Mouse (Mus musculus) hindbrain, embryonic 11.5 days (tissue): Measurements from ENCODE around the gene Miox. TPM values are rescaled to one million over a fixed set of nuclear protein-coding genes. Genes with fewer than 3 reads are reported as not detected.

ENCODE experiments used
- ATAC-seq: fragments of 200-750 bp; cut with Nextera tagmentation; 2 replicates; pipeline ENCODE4 v1.8.0; 2017; ENCODE audit warnings: mild to moderate bottlenecking, moderate TSS enrichment, moderate library complexity; ENCODE audit not compliant: low FRiP score
- DNase-seq: peaks from one replicate; pipeline ENCODE4 v3.0.0-alpha.2; 2015; ENCODE audit warnings: low spot score
- H3K27ac ChIP-seq: fragments of 300-500 bp; sonication (generic); 2 replicates; pipeline ENCODE4 v1.5.1; 2014; ENCODE audit warnings: mild to moderate bottlenecking, low read depth, low read length
- H3K27me3 ChIP-seq: fragments of 300-500 bp; sonication (generic); 2 replicates; pipeline ENCODE4 v1.6.1; 2014; ENCODE audit warnings: mild to moderate bottlenecking, low read length, moderate library complexity, mixed read lengths; ENCODE audit not compliant: control insufficient read depth, insufficient read depth
- H3K36me3 ChIP-seq: fragments of 300-500 bp; sonication (generic); 2 replicates; pipeline ENCODE4 v1.6.1; 2014; ENCODE audit warnings: mild to moderate bottlenecking, low read length, moderate library complexity, mixed read lengths; ENCODE audit not compliant: control insufficient read depth, insufficient read depth
- H3K4me1 ChIP-seq: fragments of 300-500 bp; sonication (generic); replicated peaks from 2 replicates; pipeline ENCODE4 v1.6.1; 2014; ENCODE audit warnings: low read length, mixed read lengths; ENCODE audit not compliant: control insufficient read depth, insufficient read depth
- H3K4me2 ChIP-seq: fragments of 300-500 bp; sonication (generic); replicated peaks from 2 replicates; pipeline ENCODE4 v1.6.1; 2014; ENCODE audit warnings: mild to moderate bottlenecking, low read depth, low read length
- H3K4me3 ChIP-seq: fragments of 300-500 bp; sonication (generic); 2 replicates; pipeline ENCODE4 v1.5.1; 2014; ENCODE audit warnings: low read depth, low read length
- H3K9ac ChIP-seq: fragments of 300-500 bp; sonication (generic); 2 replicates; pipeline ENCODE4 v1.6.1; 2014; ENCODE audit warnings: low read depth, low read length
- H3K9me3 ChIP-seq: fragments of 300-500 bp; sonication (generic); 2 replicates; pipeline ENCODE4 v1.6.1; 2016; ENCODE audit warnings: low read length; ENCODE audit not compliant: control insufficient read depth
- WGBS: fragments of 180-500 bp; shearing (Covaris S2); extraction: QIAGEN DNeasy Blood & Tissue Kit; methylation state at CpG from one replicate; pipeline ENCODE4 v1.1.7; 2014; 5-methylcytosine and 5-hydroxymethylcytosine counted together
- polyA plus RNA-seq: library from polyadenylated mRNA; unstranded; fragments of >200 nt; fragmentation: Nextera tagmentation; extraction: Ambion mirVana; gene quantifications from 2 replicates; pipeline ENCODE4 v1.2.1, GENCODE M21; 2014

Gene Miox
- polyA plus RNA-seq, 1 experiment from 2014 or later: not detected

DNA sequence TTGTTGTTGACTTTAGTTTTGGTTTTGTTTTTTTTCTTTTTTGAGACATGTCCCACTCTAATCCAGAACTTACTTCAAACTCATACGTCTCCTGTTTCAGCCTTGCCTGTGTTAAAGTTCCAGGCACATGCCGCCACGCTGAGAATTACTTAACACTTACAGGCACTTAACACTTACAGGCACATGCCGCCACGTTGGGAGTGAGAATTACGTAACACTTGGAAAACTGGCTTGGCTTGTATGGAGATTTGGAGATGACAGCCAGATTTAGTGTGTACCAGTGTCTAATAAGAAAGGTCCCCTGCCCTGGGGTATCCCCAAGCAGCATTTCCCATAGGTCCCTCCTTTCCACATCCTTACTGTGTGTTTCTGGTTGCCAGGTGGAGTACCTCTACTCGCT is 28.9 kb downstream of the Miox start:
- H3K4me3 ChIP-seq: no peak overlapping the region
- H3K4me1 ChIP-seq: no peaks in the 10 kb centered on the region
- H3K27me3 ChIP-seq: no peaks in the 10 kb centered on the region
- WGBS: 95% methylated on average over 7 of the region's 7 CpGs
- ATAC-seq (no peak), DNase-seq (no peak)
- H3K9me3 ChIP-seq: no peaks in the 10 kb centered on the region
- H3K4me2 ChIP-seq: no peak overlapping the region
- H3K36me3 ChIP-seq: peaks cover 13% of the 10 kb centered on the region
- H3K27ac ChIP-seq: no peak overlapping the region
- H3K9ac ChIP-seq: no peak overlapping the region

- WGBS: 92% methylated on average over 4 of the region's 4 CpGs
- no peak overlapping the region for H3K4me2 ChIP-seq
- no peaks in the 10 kb centered on the region for H3K27me3 ChIP-seq
- H3K4me1 ChIP-seq: no peaks in the 10 kb centered on the region
- H3K9me3 ChIP-seq: no peaks in the 10 kb centered on the region
- ATAC-seq (no peak), DNase-seq (no peak)
- no peak overlapping the region for H3K27ac ChIP-seq
- H3K36me3 ChIP-seq: peaks cover 20% of the 10 kb centered on the region
- H3K4me3 ChIP-seq: no peak overlapping the region
- H3K9ac ChIP-seq: no peak overlapping the region
Observed at GRCm38 (mm10) chr15:89365141-89365551, 30.9 kb downstream of the Miox start.

- Histone ChIP-seq H3K36me3 (peaks cover 15% of the 10 kb centered on the region; the same call in 1 of the 2 replicates), H3K9me3 (no peaks in the 10 kb centered on the region), H3K4me2 (no peak overlapping the region), H3K9ac (no peak overlapping the region), H3K27ac (no peak overlapping the region), H3K27me3 (peaks cover 6% of the 10 kb centered on the region), H3K4me1 (peaks cover 4% of the 10 kb centered on the region; the same call in 1 of the 2 replicates), H3K4me3 (no peak overlapping the region)
- no peak for ATAC-seq
- DNase-seq: no peak
- 94% methylated on average over 13 of the region's 13 CpGs for WGBS
Observed at GRCm38 (mm10) chr15:89372068-89372467, 37.9 kb downstream of the Miox start.

- Histone ChIP-seq H3K4me2 (no peak overlapping the region; the same call in 1 of the 2 replicates), H3K4me3 (peak overlapping the region; percentile 65; the same call in 1 of the 2 replicates), H3K27me3 (peaks cover 10% of the 10 kb centered on the region), H3K27ac (no peak overlapping the region), H3K9me3 (no peaks in the 10 kb centered on the region), H3K36me3 (peaks cover 15% of the 10 kb centered on the region; the same call in 1 of the 2 replicates), H3K4me1 (peaks cover 4% of the 10 kb centered on the region; the same call in 1 of the 2 replicates), H3K9ac (peak overlapping the region; percentile 88; the same call in 1 of the 2 replicates)
- 86% methylated on average over 7 of the region's 7 CpGs for WGBS
- DNase-seq (no peak), ATAC-seq (no peak)
Observed at GRCm38 (mm10) chr15:89372536-89372935, 38.3 kb downstream of the Miox start.

DNA sequence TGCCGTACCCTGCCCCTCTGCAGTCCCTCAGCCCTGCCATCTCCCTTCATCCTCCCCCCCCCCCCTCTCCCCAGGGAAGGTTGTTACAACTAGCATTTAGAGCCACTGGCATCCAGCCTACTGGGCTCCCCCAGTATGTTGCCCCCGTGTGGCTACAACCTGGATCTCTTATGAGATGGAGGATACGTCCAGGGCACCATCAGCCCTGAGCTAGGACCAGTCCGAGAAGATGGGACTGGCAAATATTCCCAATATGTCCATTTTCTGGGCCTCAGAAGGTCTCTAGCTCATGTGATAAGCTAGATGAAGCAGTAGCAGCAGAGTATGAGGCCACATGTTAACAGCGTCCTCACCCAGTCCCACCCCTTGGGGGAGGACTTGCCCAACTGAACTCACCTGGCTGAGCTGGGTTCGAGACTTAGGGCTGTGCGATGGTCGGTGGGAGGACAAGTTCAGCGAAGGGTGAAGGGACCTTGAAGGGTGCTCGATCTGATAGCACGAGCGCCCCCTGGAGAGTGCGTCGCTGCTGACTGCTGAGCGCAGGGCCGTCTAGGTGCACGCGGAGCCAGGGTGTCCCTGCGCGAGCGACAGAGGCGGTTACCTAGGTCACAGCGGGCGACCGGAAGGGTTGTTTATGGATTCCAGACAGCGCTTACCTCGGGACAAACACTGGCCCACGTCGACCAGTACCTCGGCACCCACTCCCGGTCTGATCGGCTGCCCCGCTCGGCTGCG is 39.0 kb downstream of the Miox start:
- Histone ChIP-seq H3K9ac (peak overlapping the region; percentile 88), H3K9me3 (no peaks in the 10 kb centered on the region), H3K27me3 (peaks cover 17% of the 10 kb centered on the region), H3K4me2 (peak overlapping the region; percentile 88), H3K4me1 (peaks cover 4% of the 10 kb centered on the region; the same call in 1 of the 2 replicates), H3K4me3 (peak overlapping the region; percentile 65), H3K36me3 (peaks cover 11% of the 10 kb centered on the region; the same call in 1 of the 2 replicates), H3K27ac (peak overlapping the region; percentile 89)
- ATAC-seq (peak; percentile 81), DNase-seq (peak; percentile 85)
- 3% methylated on average over 35 of the region's 35 CpGs for WGBS

DNA sequence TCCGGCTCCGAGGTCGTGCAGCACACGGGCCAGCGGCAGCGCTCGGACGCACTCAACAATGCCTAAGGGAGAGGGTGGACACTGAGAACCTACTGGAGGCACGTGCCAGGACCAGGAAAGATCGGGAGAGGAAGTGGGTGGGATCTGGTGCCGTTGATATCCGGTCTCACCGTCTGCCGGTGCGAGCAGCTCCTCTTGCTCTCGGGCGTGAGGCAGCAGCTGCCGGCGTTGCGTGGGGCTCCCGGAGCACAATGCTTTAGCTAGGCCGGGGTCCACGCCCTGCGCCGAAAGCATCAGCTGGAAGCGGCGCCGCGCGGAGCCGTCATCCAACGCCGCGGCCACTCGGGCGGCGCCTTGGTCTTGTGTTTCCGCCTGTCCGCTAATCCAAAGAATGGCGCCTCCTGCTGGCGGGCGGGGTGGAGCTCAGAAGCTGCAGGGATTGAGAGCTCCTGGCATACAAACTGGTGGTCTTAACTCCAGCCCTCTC is 39.6 kb downstream of the Miox start, which contains the start of gene Sco2:
Gene Sco2 (minus strand): TSS at position 85 of the 487 bp plus-strand sequence.
- H3K9me3 ChIP-seq: no peaks in the 10 kb centered on the region
- H3K9ac ChIP-seq: peak within 1 kb of the TSS; percentile 88
- DNase-seq: peak; percentile 98
- peak within 1 kb of the TSS; percentile 65 for H3K4me3 ChIP-seq
- ATAC-seq: peak; percentile 82
- peaks cover 8% of the 10 kb centered on the region; the same call in 1 of the 2 replicates for H3K36me3 ChIP-seq
- H3K27me3 ChIP-seq: peaks cover 23% of the 10 kb centered on the region
- WGBS: under 1% methylated on average over 42 of the region's 42 CpGs
- H3K4me2 ChIP-seq: peak within 1 kb of the TSS; percentile 88
- H3K27ac ChIP-seq: peak within 1 kb of the TSS; percentile 89
- H3K4me1 ChIP-seq: peaks cover 4% of the 10 kb centered on the region; the same call in 1 of the 2 replicates

DNA sequence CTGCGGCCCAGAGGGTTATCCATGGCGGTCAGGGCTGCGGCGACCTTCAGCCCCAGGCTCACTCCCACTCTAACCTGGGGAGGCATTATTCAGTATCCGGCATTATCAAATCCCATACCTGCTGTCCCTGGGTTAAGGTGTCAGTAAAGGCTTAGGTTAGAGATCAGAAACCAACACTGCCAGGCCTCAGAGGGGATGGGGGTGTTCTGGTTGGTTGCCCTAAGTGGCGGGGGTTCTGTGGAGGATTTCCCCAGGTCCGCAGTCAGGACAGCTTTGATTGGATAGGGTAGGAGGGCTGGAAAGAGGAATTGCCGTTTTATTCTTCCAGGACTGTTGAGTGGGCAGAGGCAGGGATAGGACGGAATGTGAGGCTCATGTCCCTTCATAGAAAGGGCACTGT is 40.1 kb downstream of the Miox start:
- no peak for DNase-seq
- Histone ChIP-seq H3K4me1 (peaks cover 4% of the 10 kb centered on the region), H3K27ac (0 out of 2 replicates have a peak overlapping the region, but pooled peaks have one; percentile 89), H3K9ac (peak overlapping the region; percentile 88), H3K4me3 (peak overlapping the region; percentile 65), H3K9me3 (no peaks in the 10 kb centered on the region), H3K27me3 (peaks cover 29% of the 10 kb centered on the region), H3K36me3 (peaks cover 8% of the 10 kb centered on the region; the same call in 1 of the 2 replicates), H3K4me2 (peak overlapping the region; percentile 88)
- no peak for ATAC-seq
- 61% methylated on average over 9 of the region's 9 CpGs for WGBS

DNA sequence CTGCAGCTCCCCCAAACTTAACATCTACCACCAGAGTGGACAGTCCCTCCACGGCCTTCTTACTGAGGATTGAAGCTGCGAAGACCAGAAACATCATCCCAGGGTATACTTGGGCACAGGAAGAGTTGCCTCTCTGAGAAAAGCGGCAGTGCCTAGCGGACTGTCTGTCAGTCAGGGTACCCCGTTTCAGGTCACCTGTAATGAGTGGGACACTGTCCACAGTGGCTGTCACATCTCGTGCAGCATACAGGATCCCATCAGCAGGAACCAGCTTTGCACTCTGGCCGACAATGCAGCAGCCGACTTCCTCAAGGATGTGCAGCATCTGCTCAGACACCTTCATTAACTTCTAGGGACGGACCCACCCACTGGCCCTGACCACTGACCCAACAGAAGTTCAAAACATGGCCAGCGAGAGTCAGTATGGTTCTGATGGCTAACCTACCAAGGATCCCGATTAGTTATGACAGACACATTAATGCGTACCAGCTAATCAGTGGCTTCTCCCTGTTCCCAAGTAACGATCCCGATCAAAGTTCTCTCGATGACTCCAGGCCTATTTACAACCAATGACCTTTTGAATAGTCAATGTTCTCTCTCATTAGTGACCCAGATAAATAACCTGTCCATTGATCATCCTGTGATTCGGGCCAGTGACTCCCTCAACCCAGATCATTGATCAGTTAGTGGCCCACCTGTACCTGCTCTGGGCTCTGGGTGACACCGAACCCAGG is 40.8 kb downstream of the Miox start:
- Histone ChIP-seq H3K36me3 (peaks cover 7% of the 10 kb centered on the region; the same call in 1 of the 2 replicates), H3K9me3 (no peaks in the 10 kb centered on the region), H3K27ac (no peak overlapping the region), H3K4me3 (no peak overlapping the region), H3K9ac (no peak overlapping the region; the same call in 1 of the 2 replicates), H3K27me3 (peaks cover 32% of the 10 kb centered on the region), H3K4me1 (peaks cover 4% of the 10 kb centered on the region), H3K4me2 (no peak overlapping the region)
- DNase-seq (no peak), ATAC-seq (no peak)
- WGBS: 89% methylated on average over 17 of the region's 17 CpGs
